Mouse (Mus musculus) bone marrow macrophage, adult 2 months (primary cell): ENCODE results near the gene Ykt6.

Experiments used
- CTCF ChIP-seq: IDR thresholded peaks from 2 replicates; pipeline ENCODE4 v1.5.1; 2012; ENCODE audit warnings: low read depth, mild to moderate bottlenecking, low read length, moderate library complexity
- POLR2A ChIP-seq: IDR thresholded peaks from 2 replicates; pipeline ENCODE4 v1.6.1; 2012; ENCODE audit warnings: mild to moderate bottlenecking, low read depth, low read length, borderline replicate concordance

- no peak for TF ChIP-seq CTCF
- no peak for TF ChIP-seq POLR2A
These were observed 41.6 kb upstream of the Ykt6 start for GRCm38 (mm10) chr11:5913936-5914335.
